Mouse (Mus musculus): Measurements from ENCODE around the gene Nrarp.

GRCm38 (mm10) chr2:25173821-25174220, 6.7 kb upstream of the Nrarp start:
- TF ChIP-seq CTCF (IDR thresholded peaks at IDR 0.05; ENCODE audit: extremely low read depth, insufficient read length, insufficient replicate concordance, low read depth, low read length) = no peak
- TF ChIP-seq POLR2A (IDR thresholded peaks at IDR 0.05; ENCODE audit: low read depth, low read length) = no peak

All from small intestine, adult 2 months (tissue).